Mouse (Mus musculus) frontal cortex, postnatal 25 days (tissue): ENCODE results near the gene Sytl4.

ENCODE experiments used
- DNase-seq, 2 experiments: peaks; one replicate each; pipeline ENCODE4 v3.0.0; 2022; ENCODE audit warnings: low spot score in 2 of 2

Gene Sytl4

GRCm38 (mm10) chrX:133981231-133982002 is at the start of gene Sytl4:
Sytl4 (minus strand) TSS chrX:133981812.
- DNase-seq, result no peak

DNA sequence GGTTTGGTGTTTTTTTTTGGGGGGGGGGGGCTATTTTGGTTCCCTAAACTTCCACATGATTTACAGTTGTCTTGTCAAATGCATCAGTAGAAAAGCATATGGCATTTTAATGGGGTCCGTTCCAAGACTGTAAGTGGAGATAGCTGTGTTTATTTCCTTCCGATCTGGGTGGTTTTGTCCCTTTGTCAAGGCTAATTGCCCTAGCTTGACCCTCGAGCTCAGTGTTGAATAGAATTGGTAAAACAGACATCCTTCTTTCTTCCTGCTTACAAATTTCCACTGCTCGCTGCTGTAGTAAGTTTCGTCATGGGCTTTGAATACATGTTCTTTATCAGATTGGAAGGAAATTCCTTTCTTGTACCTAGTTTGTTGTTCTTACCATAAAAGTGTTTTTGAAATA is 39.1 kb upstream of the Sytl4 start:
- no peak for DNase-seq

GRCm38 (mm10) chrX:134019005-134019404 is 37.4 kb upstream of the Sytl4 start:
- peak; percentile 7 to 54 for DNase-seq

DNA sequence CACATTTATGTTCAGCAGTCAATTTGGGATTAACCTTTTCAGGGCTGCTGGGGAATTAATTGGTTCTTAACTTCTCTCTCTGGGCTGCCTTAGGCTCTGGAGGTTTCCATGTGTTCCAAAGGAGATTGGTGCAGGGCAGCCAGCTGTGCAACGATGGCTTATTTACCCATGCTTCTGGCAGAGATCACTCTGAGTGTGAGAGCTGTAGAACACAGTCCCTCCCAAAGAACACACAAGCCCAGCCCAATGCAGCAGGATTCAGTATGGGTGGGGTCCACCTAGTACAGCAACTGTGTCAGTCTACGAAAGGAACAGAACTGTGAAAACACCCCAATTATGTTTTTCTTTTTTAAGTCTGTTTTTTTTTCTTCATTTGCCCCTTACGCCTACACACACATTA is 14.3 kb upstream of the Sytl4 start:
- no peak for DNase-seq

DNA sequence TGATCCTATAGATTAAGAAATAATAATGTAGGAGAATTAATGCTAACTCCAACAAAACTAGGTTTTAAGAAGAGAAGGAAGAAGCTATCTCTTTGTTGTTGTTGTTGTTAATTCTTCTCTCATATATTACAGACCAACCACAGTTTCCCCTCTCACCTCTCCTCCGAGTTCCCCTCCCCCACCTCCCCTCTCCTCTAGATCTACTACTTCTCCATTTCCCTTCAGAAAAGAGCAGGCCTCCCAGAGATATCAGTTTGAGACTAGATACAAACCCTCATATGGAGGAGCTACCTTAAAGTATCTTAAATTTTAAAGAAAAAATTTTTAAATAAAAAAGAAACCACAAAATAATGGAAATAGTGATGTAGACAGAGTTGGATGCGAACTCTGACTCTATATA is 17.0 kb downstream of the Sytl4 start:
- no peak for DNase-seq

GRCm38 (mm10) chrX:133960617-133961016 is 21.0 kb downstream of the Sytl4 start:
- DNase-seq, result no peak

DNA sequence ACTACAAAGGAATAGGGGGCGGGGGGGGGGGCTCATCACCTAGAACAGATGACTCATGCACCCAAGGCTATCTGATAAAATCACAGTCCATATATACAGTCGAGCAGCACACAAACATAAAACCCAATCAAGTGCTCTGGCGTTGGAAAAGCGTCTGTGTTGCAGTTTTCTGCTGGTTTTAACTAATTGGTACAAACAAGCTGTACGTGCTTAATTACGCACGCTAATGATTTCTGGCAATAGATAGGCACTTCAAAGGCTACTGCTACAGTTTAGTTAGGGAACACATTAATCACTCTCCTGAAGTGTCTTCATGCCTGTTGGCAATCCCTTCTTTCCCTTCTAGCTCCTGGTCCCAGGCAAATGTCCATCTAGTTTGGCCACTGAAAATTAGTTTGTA is 27.0 kb downstream of the Sytl4 start:
- no peak for DNase-seq

DNA sequence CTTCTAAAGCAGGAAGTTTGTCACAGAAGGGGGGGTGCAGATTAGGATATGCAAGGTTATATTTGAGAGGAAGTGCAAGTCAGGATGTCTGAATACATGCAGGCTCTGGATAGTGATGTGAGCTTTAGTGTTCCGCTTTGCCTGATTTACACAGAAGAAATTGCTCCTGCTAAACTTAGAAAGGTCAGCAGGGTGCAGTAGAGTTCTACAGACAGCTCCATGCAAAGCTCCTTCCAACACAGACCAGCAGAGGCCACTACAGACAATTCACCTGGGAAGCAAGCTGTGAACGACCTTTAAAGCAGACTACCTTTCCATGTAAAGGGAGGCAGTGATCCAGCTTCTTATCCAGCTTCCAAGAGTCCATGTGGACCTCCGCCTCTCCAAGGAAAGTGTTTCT is 34.2 kb downstream of the Sytl4 start:
- DNase-seq, result peak in 1 of 2 experiments; percentile 38

- DNase-seq, result no peak
Observed at GRCm38 (mm10) chrX:133939561-133939960, 42.1 kb downstream of the Sytl4 start.

DNA sequence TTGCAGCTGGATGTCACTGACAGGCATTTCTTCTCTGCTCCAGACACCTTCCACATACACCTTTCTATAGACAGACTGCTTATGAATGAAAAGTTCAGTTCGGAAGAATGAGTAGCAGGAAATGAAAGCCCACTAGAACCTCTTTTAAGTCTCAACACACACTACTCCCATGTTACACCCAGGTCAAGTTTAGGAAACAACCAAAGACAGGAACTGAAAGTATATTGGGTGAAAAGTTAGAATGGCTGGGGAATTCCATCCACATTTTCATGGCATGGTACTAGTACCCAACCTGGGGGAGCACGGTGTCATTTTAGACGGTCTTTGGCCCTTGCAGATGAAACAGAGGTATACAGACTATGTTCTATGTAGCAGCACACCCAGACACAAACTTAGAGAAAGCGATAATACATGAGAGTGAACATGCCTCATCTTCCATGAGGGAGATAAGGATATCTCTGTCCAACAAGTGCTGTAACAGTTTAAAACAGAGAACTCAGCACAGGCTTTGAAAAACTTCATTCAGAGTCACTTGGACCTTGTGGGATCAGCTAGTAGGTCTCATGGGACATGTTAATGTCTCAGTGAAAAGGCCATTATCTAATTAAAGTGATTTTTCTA is 44.9 kb downstream of the Sytl4 start:
- no peak for DNase-seq

DNA sequence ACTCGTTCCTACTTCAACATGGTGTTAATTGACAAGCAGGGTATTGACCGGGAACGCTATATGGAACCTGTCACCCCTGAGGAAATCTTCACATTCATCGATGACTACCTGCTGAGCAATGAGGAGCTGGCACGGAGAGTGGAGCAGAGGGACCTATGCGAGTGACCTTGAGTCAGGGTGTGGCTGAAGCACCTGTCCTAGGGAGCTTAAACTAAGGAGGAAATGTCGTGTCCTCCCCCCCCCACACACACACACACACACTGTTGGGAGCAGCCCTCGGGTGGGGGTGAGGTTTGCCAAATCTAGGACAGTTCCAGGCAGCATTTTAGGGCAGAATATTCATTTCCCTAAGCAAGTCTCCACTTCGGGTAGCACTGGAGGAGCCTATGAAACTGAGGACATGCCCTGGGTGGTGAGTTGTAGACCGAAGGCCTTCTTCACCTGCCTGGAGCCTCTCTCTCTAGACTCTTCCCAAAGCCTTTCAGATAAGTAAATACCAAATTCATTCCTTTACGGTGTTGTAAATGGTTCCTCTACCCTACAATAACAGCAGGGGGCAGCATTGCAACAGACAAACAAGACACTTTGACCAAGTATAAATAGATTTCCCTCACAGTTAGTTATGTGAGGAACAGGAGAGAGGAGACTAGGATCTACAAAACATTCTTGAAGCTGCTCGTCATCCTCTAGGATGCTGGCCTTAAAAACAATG is 50.2 kb downstream of the Sytl4 start:
- DNase-seq, result no peak

GRCm38 (mm10) chrX:133926760-133927159 is 54.9 kb downstream of the Sytl4 start:
- no peak for DNase-seq

DNA sequence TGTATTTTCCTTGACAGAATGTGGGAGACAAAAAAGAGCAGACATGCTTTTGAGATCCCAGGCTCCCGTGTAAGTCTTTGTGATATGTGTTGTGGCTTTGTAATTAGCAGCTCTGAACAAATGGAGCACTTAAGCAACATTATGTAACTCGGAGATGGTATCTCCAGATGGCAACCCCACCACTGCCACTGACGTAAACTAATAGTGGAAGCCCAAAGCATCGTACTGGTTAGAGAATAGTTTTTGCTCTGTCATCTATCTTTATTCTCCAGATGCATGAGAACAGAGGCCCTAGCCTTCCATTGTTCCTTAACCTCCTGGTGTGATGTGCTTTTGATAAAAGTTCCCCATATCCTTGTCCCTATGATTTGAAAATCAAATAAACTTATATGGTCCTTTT is 60.4 kb downstream of the Sytl4 start:
- no peak for DNase-seq

DNA sequence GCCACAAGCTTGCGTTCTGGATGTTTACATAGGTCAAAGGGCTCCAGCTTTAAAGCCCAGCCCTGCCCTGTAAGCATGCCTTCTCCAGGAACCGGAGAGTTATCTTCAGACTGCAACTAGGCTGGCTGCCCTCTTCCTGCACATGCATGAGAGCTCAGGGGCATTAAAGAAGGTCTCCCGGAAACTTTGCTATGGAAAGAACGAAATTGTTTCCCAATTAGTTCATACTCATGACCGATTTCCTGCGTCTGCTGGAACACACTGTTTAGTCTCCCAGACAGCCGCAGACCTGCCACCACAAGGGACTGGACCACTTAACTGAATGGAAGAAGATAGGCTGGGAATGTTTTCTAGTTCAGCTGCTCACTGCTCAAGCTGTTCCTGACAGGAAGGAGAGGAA is 67.4 kb downstream of the Sytl4 start:
- DNase-seq, result no peak

GRCm38 (mm10) chrX:133913006-133913405 is 68.6 kb downstream of the Sytl4 start:
- DNase-seq, result no peak

DNA sequence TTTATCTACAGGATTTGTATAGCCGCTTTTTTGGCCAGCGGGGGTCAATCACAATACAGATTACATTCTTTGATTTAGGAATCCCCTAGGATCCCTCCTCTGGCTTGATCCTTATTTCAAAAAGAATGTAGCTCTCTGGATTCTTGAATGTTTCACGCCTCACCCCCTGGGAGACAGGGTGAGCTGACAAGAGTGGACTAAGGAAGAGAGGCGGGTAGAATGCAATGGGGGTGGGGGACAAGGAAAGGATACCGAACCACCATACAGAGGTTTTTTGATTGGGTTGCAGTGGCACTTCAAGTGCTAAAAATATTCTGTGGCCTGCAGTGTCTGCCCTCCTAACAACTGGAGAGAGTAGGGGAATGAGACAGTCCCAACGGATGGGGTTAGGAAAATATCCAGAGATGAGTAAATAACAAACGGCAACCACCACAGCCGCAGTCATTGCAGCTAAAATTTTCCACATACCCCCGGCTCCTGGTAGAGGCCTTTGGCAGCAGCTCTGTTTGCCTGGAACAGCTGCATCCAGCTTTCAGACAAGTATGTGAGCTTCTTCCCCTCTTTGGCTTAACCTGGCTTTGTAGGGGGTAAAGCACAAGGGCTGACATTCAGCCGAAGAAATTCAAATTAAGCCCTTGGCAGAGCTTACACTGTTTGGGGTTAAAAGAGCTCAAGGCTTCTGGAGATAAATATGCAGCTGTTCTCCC is 70.1 kb downstream of the Sytl4 start:
- no peak for DNase-seq

GRCm38 (mm10) chrX:133908261-133908660 is 73.4 kb downstream of the Sytl4 start, which contains the start of gene Srpx2:
Srpx2 (plus strand) TSS chrX:133908426.
- no peak for DNase-seq

GRCm38 (mm10) chrX:133898014-133898542 is 83.5 kb downstream of the Sytl4 start, which contains the start of gene Tspan6:
Tspan6 (minus strand) TSS chrX:133898429.
- peak; percentile 58 to 76 for DNase-seq

GRCm38 (mm10) chrX:133888111-133888510 is 93.5 kb downstream of the Sytl4 start:
- no peak for DNase-seq

DNA sequence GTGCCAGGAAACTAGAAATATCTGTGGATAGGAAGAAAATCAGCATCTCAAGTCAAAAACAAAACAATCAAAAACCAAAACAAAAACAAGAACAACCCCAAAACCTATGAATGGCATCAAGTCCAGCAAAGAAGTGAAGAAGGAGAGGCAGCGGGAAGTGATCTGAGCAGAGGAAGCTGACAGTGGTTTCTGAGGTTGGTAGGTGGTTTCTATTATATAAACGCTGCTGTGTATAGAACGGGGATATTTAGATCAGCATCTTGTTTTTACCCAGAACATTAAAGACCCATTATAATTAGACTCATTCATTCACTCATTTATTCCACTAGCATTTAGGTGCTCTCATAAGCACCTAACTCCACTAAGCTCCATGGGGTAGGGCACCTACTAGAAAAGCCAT is 94.3 kb downstream of the Sytl4 start:
- DNase-seq, result no peak
